Mouse (Mus musculus): Measurements from ENCODE around the gene Gadl1. TPM values are rescaled to one million over a fixed set of nuclear protein-coding genes. Genes with fewer than 3 reads are reported as not detected.
A peak's percentile ranks its signal among the peaks of the same experiment; 100 is the strongest.

Gene Gadl1
- polyA plus RNA-seq, 1 experiment from 2014 or later = 0.22 TPM

DNA sequence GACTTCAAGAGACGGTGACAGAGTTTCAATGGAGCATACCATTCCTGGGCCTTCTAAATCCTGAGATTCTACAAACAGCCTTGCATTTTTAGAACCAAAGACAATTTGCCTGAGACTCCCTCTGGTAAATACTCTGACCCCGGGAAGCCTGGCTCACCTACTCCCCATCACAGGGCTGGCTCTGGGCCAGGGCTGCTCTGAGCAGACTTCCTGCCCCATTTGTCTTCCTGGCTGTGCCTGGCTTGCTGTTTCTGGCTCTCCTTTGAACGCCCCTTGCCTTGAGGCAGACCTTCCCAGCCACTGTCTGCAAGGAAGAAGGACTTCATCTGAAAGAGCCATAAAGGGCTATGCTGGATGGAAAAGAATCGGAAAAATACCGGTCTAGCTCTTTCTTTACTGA, 182.7 kb downstream of the Gadl1 start:
- ATAC-seq (ENCODE audit: low FRiP score, low read depth) = no peak
- Histone ChIP-seq H3K4me3 (no peak overlapping the region), H3K9ac (no peak overlapping the region), H3K36me3 (no peaks in the 10 kb centered on the region), H3K27ac (replicated peaks) (no peak overlapping the region), H3K4me2 (no peak overlapping the region), H3K9me3 (no peaks in the 10 kb centered on the region), H3K27me3 (no peaks in the 10 kb centered on the region), H3K4me1 (replicated peaks) (peaks cover 10% of the 10 kb centered on the region; the same call in 1 of the 2 replicates)
- WGBS = 61% methylated on average over 5 of the region's 5 CpGs

DNA sequence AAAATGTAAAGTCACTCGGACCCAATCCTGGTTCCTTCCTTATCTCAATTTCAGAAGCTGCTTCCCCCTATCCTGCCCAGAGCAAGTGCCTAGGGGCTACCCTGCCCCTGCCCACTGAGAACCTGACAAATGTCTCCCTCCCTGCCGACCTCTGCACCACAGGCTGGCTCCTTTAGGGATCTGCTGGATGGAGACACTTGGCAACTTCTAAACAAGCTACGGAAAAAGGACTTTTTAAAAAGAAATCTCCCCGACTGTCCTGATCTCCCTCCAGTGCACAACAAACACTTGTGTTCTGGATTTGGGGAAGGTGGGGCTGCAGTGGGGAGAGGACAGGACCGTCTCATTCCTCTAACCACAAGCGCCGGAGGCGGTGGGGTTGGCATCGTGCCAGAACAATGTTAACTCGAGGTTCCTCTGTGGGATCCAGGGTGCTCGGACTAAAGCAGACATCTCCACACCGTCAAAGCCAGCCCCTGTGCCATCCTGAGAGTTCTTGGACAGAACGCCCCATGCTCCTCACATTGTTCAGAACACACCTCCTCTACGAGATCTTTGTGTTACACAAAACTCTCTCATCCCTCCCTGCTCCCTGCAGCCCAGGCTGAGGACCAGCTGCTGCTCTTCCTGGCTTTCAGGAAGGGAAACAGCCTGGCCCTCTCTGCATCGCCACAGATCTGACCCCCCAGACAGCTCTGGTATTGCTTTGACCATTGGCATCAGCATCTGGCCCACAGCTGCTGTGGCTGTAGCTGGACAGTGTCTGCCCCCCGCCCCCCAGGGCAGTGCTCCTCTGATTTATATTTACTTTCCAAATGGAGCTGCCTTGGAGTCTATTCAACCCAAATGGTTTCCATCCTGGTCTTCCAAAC, 189.7 kb downstream of the Gadl1 start:
- Histone ChIP-seq H3K27ac (replicated peaks) (0 out of 2 replicates have a peak overlapping the region, but pooled peaks have one; percentile 10), H3K27me3 (no peaks in the 10 kb centered on the region), H3K4me2 (no peak overlapping the region), H3K4me3 (no peak overlapping the region), H3K9ac (no peak overlapping the region), H3K36me3 (no peaks in the 10 kb centered on the region), H3K9me3 (no peaks in the 10 kb centered on the region), H3K4me1 (replicated peaks) (peaks cover 11% of the 10 kb centered on the region)
- 61% methylated on average over 16 of the region's 16 CpGs for WGBS
- ATAC-seq (ENCODE audit: low FRiP score, low read depth) = no peak

DNA sequence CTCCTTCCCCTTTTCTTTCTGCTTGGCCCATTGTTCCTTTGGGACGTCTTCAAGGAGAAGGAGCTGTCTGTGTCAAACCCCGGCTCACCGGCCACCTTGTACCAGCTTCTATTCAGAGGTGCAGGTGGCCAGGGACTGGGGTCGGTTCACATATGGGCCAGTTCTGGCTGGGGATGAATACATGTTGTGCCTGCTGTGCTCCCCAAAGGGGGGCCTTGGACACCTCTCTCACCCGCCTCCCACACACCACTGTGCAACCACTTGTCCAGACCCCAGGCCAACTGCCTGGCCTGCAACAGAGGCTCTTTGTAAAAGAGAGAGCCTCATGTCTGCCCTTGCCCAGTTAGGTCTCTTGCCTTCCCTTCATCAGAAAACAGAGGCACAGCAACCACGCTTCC, 190.3 kb downstream of the Gadl1 start:
- Histone ChIP-seq H3K36me3 (no peaks in the 10 kb centered on the region), H3K4me1 (replicated peaks) (peaks cover 11% of the 10 kb centered on the region), H3K9ac (no peak overlapping the region), H3K27me3 (no peaks in the 10 kb centered on the region), H3K9me3 (no peaks in the 10 kb centered on the region), H3K27ac (replicated peaks) (0 out of 2 replicates have a peak overlapping the region, but pooled peaks have one; percentile 10), H3K4me2 (no peak overlapping the region), H3K4me3 (no peak overlapping the region)
- ATAC-seq (ENCODE audit: low FRiP score, low read depth) = no peak
- 72% methylated on average over 6 of the region's 6 CpGs for WGBS

DNA sequence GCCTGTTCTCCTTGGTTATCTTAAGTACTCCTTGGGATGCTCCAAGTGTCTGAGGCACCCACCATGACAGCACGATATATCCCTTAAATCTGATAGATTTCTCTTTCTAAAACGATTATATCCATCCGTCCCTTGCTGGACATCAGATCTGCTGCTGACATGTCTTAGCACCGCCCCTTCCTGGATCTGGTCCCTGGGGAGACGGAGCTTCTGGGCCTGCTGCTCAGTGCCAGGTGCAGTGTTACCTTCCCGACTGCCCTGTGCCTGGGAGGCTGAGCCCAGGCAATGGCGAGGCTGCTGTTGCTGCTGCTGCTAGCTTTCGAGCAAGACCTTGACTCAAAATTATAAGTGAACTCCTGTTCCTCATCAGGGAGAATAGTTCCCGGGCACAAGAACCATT, 190.8 kb downstream of the Gadl1 start:
- WGBS = 86% methylated on average over 9 of the region's 9 CpGs
- H3K4me2 ChIP-seq = no peak overlapping the region
- H3K27ac ChIP-seq (replicated peaks) = no peak overlapping the region
- H3K9ac ChIP-seq = no peak overlapping the region
- H3K9me3 ChIP-seq = no peaks in the 10 kb centered on the region
- no peaks in the 10 kb centered on the region for H3K27me3 ChIP-seq
- H3K4me1 ChIP-seq (replicated peaks) = peaks cover 11% of the 10 kb centered on the region
- no peak for ATAC-seq (ENCODE audit: low FRiP score, low read depth)
- no peak overlapping the region for H3K4me3 ChIP-seq
- no peaks in the 10 kb centered on the region for H3K36me3 ChIP-seq

GRCm38 (mm10) chr9:116101842-116102241, 192.6 kb downstream of the Gadl1 start:
- Histone ChIP-seq H3K36me3 (no peaks in the 10 kb centered on the region), H3K27me3 (no peaks in the 10 kb centered on the region), H3K4me3 (no peak overlapping the region), H3K27ac (replicated peaks) (no peak overlapping the region), H3K9me3 (no peaks in the 10 kb centered on the region), H3K4me2 (no peak overlapping the region), H3K4me1 (replicated peaks) (peaks cover 11% of the 10 kb centered on the region), H3K9ac (no peak overlapping the region)
- ATAC-seq (ENCODE audit: low FRiP score, low read depth) = no peak
- WGBS = 85% methylated on average over 11 of the region's 11 CpGs

DNA sequence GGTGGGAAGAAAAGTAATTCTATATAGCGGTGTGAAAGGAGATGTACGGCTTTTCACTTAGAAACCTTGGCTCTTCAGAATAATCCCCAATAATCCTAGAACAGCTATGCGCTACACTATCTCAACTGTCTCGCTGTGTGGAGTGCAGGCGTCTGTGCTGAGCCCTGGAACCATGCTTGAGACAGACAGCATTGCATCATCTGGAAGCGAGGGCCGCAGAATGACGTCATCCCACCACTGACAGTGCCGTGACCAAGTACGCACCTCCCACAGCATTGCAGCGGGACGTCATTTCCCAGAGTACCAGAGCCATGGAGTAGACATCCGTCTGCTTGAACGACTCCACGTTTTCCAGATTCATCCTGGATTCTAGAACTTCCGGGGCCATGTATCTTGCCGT, 195.5 kb downstream of the Gadl1 start:
- Histone ChIP-seq H3K4me1 (replicated peaks) (no peaks in the 10 kb centered on the region), H3K27ac (replicated peaks) (no peak overlapping the region), H3K4me3 (no peak overlapping the region), H3K4me2 (no peak overlapping the region), H3K27me3 (no peaks in the 10 kb centered on the region), H3K9me3 (no peaks in the 10 kb centered on the region), H3K36me3 (no peaks in the 10 kb centered on the region), H3K9ac (no peak overlapping the region)
- 93% methylated on average over 17 of the region's 17 CpGs for WGBS
- no peak for ATAC-seq (ENCODE audit: low FRiP score, low read depth)

GRCm38 (mm10) chr9:116108729-116109128, 199.5 kb downstream of the Gadl1 start:
- WGBS = 88% methylated on average over 2 of the region's 2 CpGs
- Histone ChIP-seq H3K36me3 (no peaks in the 10 kb centered on the region), H3K4me1 (replicated peaks) (no peaks in the 10 kb centered on the region), H3K9ac (no peak overlapping the region), H3K27me3 (no peaks in the 10 kb centered on the region), H3K9me3 (no peaks in the 10 kb centered on the region), H3K4me3 (no peak overlapping the region), H3K27ac (replicated peaks) (no peak overlapping the region), H3K4me2 (no peak overlapping the region)
- ATAC-seq (ENCODE audit: low FRiP score, low read depth) = no peak

DNA sequence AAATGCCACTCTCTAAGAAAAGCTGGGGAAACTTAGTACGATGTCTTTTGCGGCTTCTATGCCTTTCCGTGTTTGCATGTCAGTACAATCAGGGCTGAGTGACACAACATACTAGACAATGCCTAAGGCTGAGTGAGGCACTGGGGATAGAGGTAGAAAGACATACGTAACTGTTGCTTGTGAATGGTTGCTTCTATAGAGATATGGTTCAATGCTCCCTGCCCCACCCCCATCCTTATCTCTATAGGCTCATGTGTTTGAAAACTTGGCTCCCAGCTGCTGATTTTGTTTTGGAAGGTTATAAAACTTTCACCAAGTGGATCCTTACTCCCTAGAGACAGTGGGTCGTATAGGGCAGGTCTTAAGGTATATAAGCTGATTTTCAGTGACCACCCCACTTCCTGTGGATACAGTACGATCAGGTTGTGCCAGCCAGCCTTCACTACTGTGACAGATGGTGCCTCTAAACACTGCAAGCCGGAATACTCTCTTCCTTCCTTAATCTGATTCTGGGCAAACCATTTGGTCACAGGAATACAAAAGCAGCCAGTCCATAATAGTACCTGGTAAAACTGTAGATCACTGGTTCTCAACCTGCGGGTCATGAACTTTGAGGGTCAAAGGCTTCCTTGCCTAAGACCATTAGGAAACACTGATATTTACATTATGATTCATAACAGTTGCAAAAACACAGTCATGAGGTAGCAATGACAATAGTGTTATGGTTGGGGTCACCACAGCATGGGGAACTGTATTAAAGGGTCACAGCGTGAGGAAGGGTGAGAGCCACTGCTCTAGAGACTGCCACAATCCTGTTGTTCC, 202.1 kb downstream of the Gadl1 start:
- Histone ChIP-seq H3K9ac (no peak overlapping the region), H3K27ac (replicated peaks) (no peak overlapping the region), H3K9me3 (no peaks in the 10 kb centered on the region), H3K36me3 (no peaks in the 10 kb centered on the region), H3K4me1 (replicated peaks) (no peaks in the 10 kb centered on the region), H3K4me3 (no peak overlapping the region), H3K27me3 (no peaks in the 10 kb centered on the region), H3K4me2 (no peak overlapping the region)
- 87% methylated on average over 9 of the region's 9 CpGs for WGBS
- no peak for ATAC-seq (ENCODE audit: low FRiP score, low read depth)

DNA sequence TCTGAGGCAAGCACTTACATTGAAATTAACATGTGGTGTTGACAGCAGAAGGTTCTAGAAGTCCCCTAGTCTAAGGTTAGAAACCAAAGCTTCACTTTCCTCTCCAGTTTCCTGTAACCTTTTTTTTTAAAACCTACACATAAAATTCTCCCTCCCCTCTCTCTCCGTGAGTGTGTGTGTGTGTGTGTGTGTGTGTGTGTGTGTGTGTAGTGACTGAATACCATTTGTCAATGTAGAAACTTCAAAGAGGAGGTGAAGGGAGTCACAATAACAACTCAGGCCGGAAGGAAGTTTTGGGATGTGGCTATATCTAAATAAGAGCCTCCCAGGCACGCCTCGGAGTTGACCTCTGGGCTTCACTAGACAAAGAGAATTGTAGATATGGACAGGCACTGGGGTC, 205.1 kb downstream of the Gadl1 start:
- H3K9ac ChIP-seq = no peak overlapping the region
- no peak overlapping the region for H3K4me2 ChIP-seq
- no peak overlapping the region for H3K27ac ChIP-seq (replicated peaks)
- no peak for ATAC-seq (ENCODE audit: low FRiP score, low read depth)
- no peaks in the 10 kb centered on the region for H3K27me3 ChIP-seq
- no peak overlapping the region for H3K4me3 ChIP-seq
- H3K4me1 ChIP-seq (replicated peaks) = no peaks in the 10 kb centered on the region
- no peaks in the 10 kb centered on the region for H3K36me3 ChIP-seq
- H3K9me3 ChIP-seq = no peaks in the 10 kb centered on the region
- 66% methylated on average over 4 of the region's 4 CpGs for WGBS

- Histone ChIP-seq H3K27ac (replicated peaks) (no peak overlapping the region), H3K4me2 (no peak overlapping the region), H3K4me3 (no peak overlapping the region), H3K36me3 (no peaks in the 10 kb centered on the region), H3K9me3 (no peaks in the 10 kb centered on the region), H3K27me3 (no peaks in the 10 kb centered on the region), H3K4me1 (replicated peaks) (no peaks in the 10 kb centered on the region), H3K9ac (no peak overlapping the region)
- no peak for ATAC-seq (ENCODE audit: low FRiP score, low read depth)
- WGBS = 96% methylated on average over 7 of the region's 7 CpGs
These were observed 206.6 kb downstream of the Gadl1 start for GRCm38 (mm10) chr9:116115875-116116274.

GRCm38 (mm10) chr9:116118332-116118872, 209.1 kb downstream of the Gadl1 start:
- H3K36me3 ChIP-seq = no peaks in the 10 kb centered on the region
- H3K4me1 ChIP-seq (replicated peaks) = no peaks in the 10 kb centered on the region
- no peak for ATAC-seq (ENCODE audit: low FRiP score, low read depth)
- H3K4me2 ChIP-seq = no peak overlapping the region
- no peaks in the 10 kb centered on the region for H3K9me3 ChIP-seq
- no peak overlapping the region for H3K9ac ChIP-seq
- H3K27me3 ChIP-seq = no peaks in the 10 kb centered on the region
- no peak overlapping the region for H3K4me3 ChIP-seq
- WGBS = 59% methylated on average over 8 of the region's 8 CpGs
- H3K27ac ChIP-seq (replicated peaks) = no peak overlapping the region

DNA sequence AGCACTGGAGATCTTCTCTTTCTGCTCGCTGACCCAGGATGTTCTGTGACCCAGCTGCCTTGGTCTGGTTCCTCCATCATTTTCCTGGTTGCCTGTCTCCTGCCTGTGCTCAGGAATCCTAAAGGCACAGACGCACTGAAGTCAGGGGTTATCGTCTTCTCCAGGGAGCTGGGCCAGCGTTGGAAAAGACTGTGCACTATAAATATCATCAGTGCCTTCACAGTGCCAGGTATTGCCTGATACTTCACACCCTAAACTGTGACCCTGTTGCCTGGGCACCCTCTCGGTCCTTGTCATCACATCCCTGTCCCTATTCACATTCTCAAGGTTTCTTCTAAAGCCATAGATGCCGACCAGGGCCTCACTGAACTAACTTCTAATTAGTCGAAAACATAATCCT, 210.7 kb downstream of the Gadl1 start:
- Histone ChIP-seq H3K27me3 (no peaks in the 10 kb centered on the region), H3K4me3 (no peak overlapping the region), H3K27ac (replicated peaks) (no peak overlapping the region), H3K9me3 (no peaks in the 10 kb centered on the region), H3K4me1 (replicated peaks) (no peaks in the 10 kb centered on the region), H3K4me2 (no peak overlapping the region), H3K36me3 (no peaks in the 10 kb centered on the region), H3K9ac (no peak overlapping the region)
- no peak for ATAC-seq (ENCODE audit: low FRiP score, low read depth)
- WGBS = 86% methylated on average over 7 of the region's 7 CpGs
